Comparison of ENCODE assay signal across 10 mouse cellular contexts in genomic region chr7:3391809-3392208, GRCm38 (mm10). TPM values are rescaled to one million over a fixed set of nuclear protein-coding genes. Genes with fewer than 3 reads are reported as not detected.
DNase-seq lines count a peak whose midpoint lies in the region; ATAC-seq and TF ChIP-seq lines count a peak whose summit lies in the region.
"Had no signal": no experiment of that assay in that cellular context is flagged by ENCODE, and none has a peak within 500 bp of the region (broad histone marks: within the 10 kb centered on the region; RNA-seq: fewer than 3 reads in every experiment).

No protein-coding gene starts in this region.

- H3K4me2 ChIP-seq in intestine, embryonic 14.5 days (ENCODE audit: low read length), result peak overlapping the region; percentile 50
- no peak overlapping the region for H3K4me2 ChIP-seq in intestine, embryonic 16.5 days (ENCODE audit: low read depth, low read length)
- H3K4me2 ChIP-seq in embryonic facial prominence, embryonic 13.5 days, result peak overlapping the region; percentile 67
- H3K4me2 ChIP-seq in limb, embryonic 14.5 days (replicated peaks; ENCODE audit: low read depth, low read length, severe bottlenecking), result peak overlapping the region; percentile 70

- no peaks in the 10 kb centered on the region for H3K9me3 ChIP-seq in intestine, embryonic 14.5 days (ENCODE audit: control insufficient read depth, low read length)
- no peaks in the 10 kb centered on the region for H3K9me3 ChIP-seq in intestine, embryonic 16.5 days (ENCODE audit: control insufficient read depth, low read length)
- H3K9me3 ChIP-seq in embryonic facial prominence, embryonic 13.5 days, result no peaks in the 10 kb centered on the region
- H3K9me3 ChIP-seq in limb, embryonic 14.5 days (ENCODE audit: control insufficient read depth, low read length), result no peaks in the 10 kb centered on the region

- H3K9ac ChIP-seq in intestine, embryonic 14.5 days (ENCODE audit: low read length), result no peak overlapping the region
- H3K9ac ChIP-seq in intestine, embryonic 16.5 days (ENCODE audit: low read depth, low read length), result no peak overlapping the region
- no peak overlapping the region for H3K9ac ChIP-seq in embryonic facial prominence, embryonic 13.5 days
- H3K9ac ChIP-seq in limb, embryonic 14.5 days (ENCODE audit: low read depth, low read length, severe bottlenecking), result no peak overlapping the region

- no peaks in the 10 kb centered on the region for H3K27me3 ChIP-seq in intestine, embryonic 14.5 days (replicated peaks; ENCODE audit: control insufficient read depth, insufficient read depth, low read length)
- no peaks in the 10 kb centered on the region for H3K27me3 ChIP-seq in intestine, embryonic 16.5 days (replicated peaks; ENCODE audit: control insufficient read depth, insufficient read depth, low read length)
- H3K27me3 ChIP-seq in embryonic facial prominence, embryonic 13.5 days, result no peaks in the 10 kb centered on the region
- no peaks in the 10 kb centered on the region for H3K27me3 ChIP-seq in limb, embryonic 14.5 days (ENCODE audit: control insufficient read depth, insufficient read depth, low read length)

- DNase-seq in intestine, embryonic 14.5 days (ENCODE audit: low spot score), result no peak
- peak; percentile 45 for DNase-seq in adrenal gland, postnatal 14 days
- DNase-seq in limb, embryonic 14.5 days (ENCODE audit: low spot score), result no peak
- DNase-seq in layer of hippocampus, postnatal 25 days (ENCODE audit: extremely low spot score in 1 of 2, low spot score in 1 of 2), result no peak
- DNase-seq in urinary bladder, postnatal 25 days (ENCODE audit: low spot score), result no peak
- no peak for DNase-seq in gastrocnemius, adult 18-20 months (ENCODE audit: low spot score)
- DNase-seq: kidney, postnatal 25 days had no signal

- H3K4me3 ChIP-seq in intestine, embryonic 14.5 days (ENCODE audit: low read depth, low read length), result peak overlapping the region; percentile 21; the same call in 1 of the 2 replicates
- H3K4me3 ChIP-seq in intestine, embryonic 16.5 days (ENCODE audit: low read length), result no peak overlapping the region
- H3K4me3 ChIP-seq in embryonic facial prominence, embryonic 13.5 days, result peak overlapping the region; percentile 46
- H3K4me3 ChIP-seq in limb, embryonic 14.5 days (replicated peaks; ENCODE audit: low read length), result peak overlapping the region; percentile 42

- no peak for ATAC-seq in intestine, embryonic 14.5 days (replicated peaks; ENCODE audit: low FRiP score, low TSS enrichment, low read depth)
- ATAC-seq in intestine, embryonic 16.5 days, result no peak
- ATAC-seq in embryonic facial prominence, embryonic 13.5 days (ENCODE audit: insufficient number of reproducible peaks, insufficient read depth, low FRiP score, low TSS enrichment, low read depth), result no peak
- 0 out of 2 replicates have a peak, but pooled peaks have one; percentile 35 for ATAC-seq in limb, embryonic 14.5 days (ENCODE audit: low FRiP score, low read depth)

- 18% methylated on average over 4 of the region's 4 CpGs for WGBS in intestine, embryonic 14.5 days
- WGBS in intestine, embryonic 16.5 days, result 28% methylated on average over 4 of the region's 4 CpGs
- WGBS in embryonic facial prominence, embryonic 13.5 days, result 13% methylated on average over 4 of the region's 4 CpGs
- WGBS in limb, embryonic 14.5 days, result 17% methylated on average over 4 of the region's 4 CpGs

- H3K4me1 ChIP-seq in intestine, embryonic 14.5 days (replicated peaks; ENCODE audit: control insufficient read depth, insufficient read depth, low read length), result peaks cover 6% of the 10 kb centered on the region; the same call in 1 of the 2 replicates
- H3K4me1 ChIP-seq in intestine, embryonic 16.5 days (ENCODE audit: control insufficient read depth, insufficient read depth, low read length), result no peaks in the 10 kb centered on the region
- H3K4me1 ChIP-seq in embryonic facial prominence, embryonic 13.5 days, result peaks cover 29% of the 10 kb centered on the region
- peaks cover 13% of the 10 kb centered on the region; the same call in 1 of the 2 replicates for H3K4me1 ChIP-seq in limb, embryonic 14.5 days (ENCODE audit: control insufficient read depth, insufficient read depth, low read length)

- no peaks in the 10 kb centered on the region for H3K36me3 ChIP-seq in intestine, embryonic 14.5 days (ENCODE audit: control insufficient read depth, insufficient read depth, low read length)
- no peaks in the 10 kb centered on the region for H3K36me3 ChIP-seq in intestine, embryonic 16.5 days (ENCODE audit: control insufficient read depth, insufficient read depth, low read length)
- H3K36me3 ChIP-seq in embryonic facial prominence, embryonic 13.5 days, result peaks cover 18% of the 10 kb centered on the region
- H3K36me3 ChIP-seq in limb, embryonic 14.5 days (ENCODE audit: control insufficient read depth, insufficient read depth, low read length), result peaks cover 10% of the 10 kb centered on the region

- no peak overlapping the region for H3K27ac ChIP-seq in intestine, embryonic 14.5 days (ENCODE audit: low read depth)
- no peak overlapping the region for H3K27ac ChIP-seq in intestine, embryonic 16.5 days (ENCODE audit: low read length)
- no peak overlapping the region for H3K27ac ChIP-seq in embryonic facial prominence, embryonic 13.5 days
- peak overlapping the region; percentile 13; the same call in 1 of the 2 replicates for H3K27ac ChIP-seq in limb, embryonic 14.5 days (replicated peaks; ENCODE audit: low read depth, low read length)

- no peak for TF ChIP-seq POLR2A in limb, embryonic 14.5 days (IDR thresholded peaks at IDR 0.05; ENCODE audit: borderline replicate concordance, extremely low read depth, insufficient read depth, insufficient read length)

RNA-seq across cellular contexts. Expression of gene Cacng8, which starts 1.3 kb away (rescaled TPM):
- 2.5 and 3.1 TPM in 2 replicates for polyA plus RNA-seq in intestine, embryonic 14.5 days (2014; fragmentation: Nextera tagmentation; extraction: Ambion mirVana)
- polyA plus RNA-seq in intestine, embryonic 16.5 days (2015; fragmentation: Nextera tagmentation; extraction: Ambion mirVana), result 0.93 and 1.2 TPM in 2 replicates
- total RNA-seq in adrenal gland, postnatal 14 days (2021), result 2.8 and 4.3 TPM in 2 replicates
- polyA plus RNA-seq in embryonic facial prominence, embryonic 13.5 days (2015; fragmentation: Nextera tagmentation; extraction: Ambion mirVana), result 5.5 and 7.5 TPM in 2 replicates
- polyA plus RNA-seq in limb, embryonic 14.5 days (2012; rRNA removed), result 4.0 and 5.5 TPM in 2 replicates
- polyA plus RNA-seq in limb, embryonic 14.5 days (2014; fragmentation: Nextera tagmentation; extraction: Ambion mirVana), result 3.6 and 4.7 TPM in 2 replicates
- total RNA-seq in layer of hippocampus, postnatal 25 days (2021), result 100 to 1,000 TPM; 380 to 428 TPM
- not detected for total RNA-seq in gastrocnemius, adult 18-20 months (2021)
- total RNA-seq: common myeloid progenitor, adult 5-6 weeks had no signal

RNA-seq across cellular contexts. Expression of gene Cacng6, which starts 32.2 kb away (rescaled TPM):
- polyA plus RNA-seq in intestine, embryonic 14.5 days (2014; fragmentation: Nextera tagmentation; extraction: Ambion mirVana), result 0.13 TPM in 1 of 2 replicates, not detected in the other
- 0.13 and 0.21 TPM in 2 replicates for polyA plus RNA-seq in intestine, embryonic 16.5 days (2015; fragmentation: Nextera tagmentation; extraction: Ambion mirVana)
- not detected in 2 replicates for total RNA-seq in adrenal gland, postnatal 14 days (2021)
- polyA plus RNA-seq in embryonic facial prominence, embryonic 13.5 days (2015; fragmentation: Nextera tagmentation; extraction: Ambion mirVana), result 0.46 and 0.67 TPM in 2 replicates
- 8.0 and 8.9 TPM in 2 replicates for polyA plus RNA-seq in limb, embryonic 14.5 days (2012; rRNA removed)
- polyA plus RNA-seq in limb, embryonic 14.5 days (2014; fragmentation: Nextera tagmentation; extraction: Ambion mirVana), result 7.1 and 10.0 TPM in 2 replicates
- total RNA-seq in layer of hippocampus, postnatal 25 days (2021), result 1 to 10 TPM; 1.3 to 2.2 TPM
- total RNA-seq in gastrocnemius, adult 18-20 months (2021), result 100 to 1,000 TPM; 125 to 129 TPM
- total RNA-seq: common myeloid progenitor, adult 5-6 weeks had no signal

RNA-seq across cellular contexts. Expression of gene Cacng7, which starts 59.1 kb away (rescaled TPM):
- 1.9 and 2.7 TPM in 2 replicates for polyA plus RNA-seq in intestine, embryonic 14.5 days (2014; fragmentation: Nextera tagmentation; extraction: Ambion mirVana)
- 0.53 and 1.1 TPM in 2 replicates for polyA plus RNA-seq in intestine, embryonic 16.5 days (2015; fragmentation: Nextera tagmentation; extraction: Ambion mirVana)
- 7.3 and 10.9 TPM in 2 replicates for total RNA-seq in adrenal gland, postnatal 14 days (2021)
- 3.3 and 3.7 TPM in 2 replicates for polyA plus RNA-seq in embryonic facial prominence, embryonic 13.5 days (2015; fragmentation: Nextera tagmentation; extraction: Ambion mirVana)
- polyA plus RNA-seq in limb, embryonic 14.5 days (2012; rRNA removed), result 129 and 207 TPM in 2 replicates
- 2.5 and 3.9 TPM in 2 replicates for polyA plus RNA-seq in limb, embryonic 14.5 days (2014; fragmentation: Nextera tagmentation; extraction: Ambion mirVana)
- total RNA-seq in layer of hippocampus, postnatal 25 days (2021), result 100 to 1,000 TPM; 140 TPM
- total RNA-seq in gastrocnemius, adult 18-20 months (2021), result 10 to 100 TPM; 11.0 to 11.6 TPM
- total RNA-seq: common myeloid progenitor, adult 5-6 weeks had no signal
